Mouse (Mus musculus) heart, embryonic 11.5 days (tissue): ENCODE measurements around the gene Fzd10. TPM values are rescaled to one million over a fixed set of nuclear protein-coding genes. Genes with fewer than 3 reads are reported as not detected.

Experiments used
- ATAC-seq: fragments of 200-750 bp; cut with Nextera tagmentation; replicated peaks from 2 replicates; pipeline ENCODE4 v1.8.0; 2017; ENCODE audit warnings: moderate library complexity; ENCODE audit not compliant: insufficient number of reproducible peaks, low FRiP score, low TSS enrichment
- H3K27ac ChIP-seq: fragments of 300-500 bp; sonication (generic); 2 replicates; pipeline ENCODE4 v1.5.1; 2014; ENCODE audit warnings: mild to moderate bottlenecking, low read depth, low read length
- H3K27me3 ChIP-seq: fragments of 300-500 bp; sonication (generic); 2 replicates; pipeline ENCODE4 v1.6.1; 2014; ENCODE audit warnings: mild to moderate bottlenecking, low read length, mixed read lengths; ENCODE audit not compliant: control insufficient read depth, insufficient read depth
- H3K36me3 ChIP-seq: fragments of 300-500 bp; sonication (generic); 2 replicates; pipeline ENCODE4 v1.6.1; 2014; ENCODE audit warnings: mild to moderate bottlenecking, low read length, moderate library complexity, mixed read lengths; ENCODE audit not compliant: control insufficient read depth, insufficient read depth
- H3K4me1 ChIP-seq: fragments of 300-500 bp; sonication (generic); 2 replicates; pipeline ENCODE4 v1.6.1; 2014; ENCODE audit warnings: low read length; ENCODE audit not compliant: control insufficient read depth, insufficient read depth
- H3K4me2 ChIP-seq: fragments of 300-500 bp; sonication (generic); 2 replicates; pipeline ENCODE4 v1.6.1; 2014; ENCODE audit warnings: mild to moderate bottlenecking, moderate library complexity
- H3K4me3 ChIP-seq: fragments of 300-500 bp; sonication (generic); 2 replicates; pipeline ENCODE4 v1.5.1; 2014; ENCODE audit warnings: low read depth, low read length
- H3K9ac ChIP-seq: fragments of 300-500 bp; sonication (generic); 2 replicates; pipeline ENCODE4 v1.6.1; 2014; ENCODE audit warnings: mild to moderate bottlenecking, low read depth, low read length, moderate library complexity
- H3K9me3 ChIP-seq: fragments of 300-500 bp; sonication (generic); replicated peaks from 2 replicates; pipeline ENCODE4 v1.6.1; 2016; ENCODE audit warnings: low read length; ENCODE audit not compliant: control insufficient read depth
- WGBS: fragments of 180-500 bp; shearing (Covaris S2); extraction: QIAGEN DNeasy Blood & Tissue Kit; methylation state at CpG from one replicate; pipeline ENCODE4 v1.1.7; 2014; ENCODE audit not compliant: insufficient replicate concordance; 5-methylcytosine and 5-hydroxymethylcytosine counted together
- polyA plus RNA-seq: library from polyadenylated mRNA; unstranded; fragments of >200 nt; fragmentation: Nextera tagmentation; extraction: Ambion mirVana; gene quantifications from 2 replicates; pipeline ENCODE4 v1.2.1, GENCODE M21; 2014

Fzd10 gene
- polyA plus RNA-seq, 1 experiment from 2014 or later = 0.52 TPM

DNA sequence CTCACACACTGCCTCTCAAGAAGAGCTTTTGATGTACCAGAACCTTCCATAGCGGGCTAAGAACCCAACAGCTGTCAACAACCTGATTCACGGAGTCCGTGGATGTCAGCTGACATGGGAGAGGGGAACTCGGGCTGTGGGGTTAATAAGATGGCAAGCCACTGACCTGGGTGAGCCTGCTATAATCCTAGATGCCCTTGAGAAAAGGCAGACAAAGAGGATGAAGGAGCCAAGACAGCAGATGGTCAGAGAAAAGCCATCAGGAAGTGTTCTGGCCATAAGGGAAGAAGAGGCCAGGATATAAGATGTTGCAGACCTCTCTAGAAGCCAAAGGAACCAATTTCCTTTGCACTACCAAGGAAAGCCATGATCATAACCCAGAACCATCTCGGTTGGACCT lies 45.6 kb downstream of the Fzd10 start:
- Histone ChIP-seq H3K27ac (no peak overlapping the region), H3K4me2 (no peak overlapping the region), H3K9ac (no peak overlapping the region), H3K9me3 (no peaks in the 10 kb centered on the region), H3K27me3 (0 out of 2 replicates have a peak, but pooled peaks cover 2% of the 10 kb centered on the region), H3K36me3 (no peaks in the 10 kb centered on the region), H3K4me3 (no peak overlapping the region), H3K4me1 (0 out of 2 replicates have a peak, but pooled peaks cover 2% of the 10 kb centered on the region)
- ATAC-seq = no peak
- WGBS = 74% methylated on average over 5 of the region's 5 CpGs

DNA sequence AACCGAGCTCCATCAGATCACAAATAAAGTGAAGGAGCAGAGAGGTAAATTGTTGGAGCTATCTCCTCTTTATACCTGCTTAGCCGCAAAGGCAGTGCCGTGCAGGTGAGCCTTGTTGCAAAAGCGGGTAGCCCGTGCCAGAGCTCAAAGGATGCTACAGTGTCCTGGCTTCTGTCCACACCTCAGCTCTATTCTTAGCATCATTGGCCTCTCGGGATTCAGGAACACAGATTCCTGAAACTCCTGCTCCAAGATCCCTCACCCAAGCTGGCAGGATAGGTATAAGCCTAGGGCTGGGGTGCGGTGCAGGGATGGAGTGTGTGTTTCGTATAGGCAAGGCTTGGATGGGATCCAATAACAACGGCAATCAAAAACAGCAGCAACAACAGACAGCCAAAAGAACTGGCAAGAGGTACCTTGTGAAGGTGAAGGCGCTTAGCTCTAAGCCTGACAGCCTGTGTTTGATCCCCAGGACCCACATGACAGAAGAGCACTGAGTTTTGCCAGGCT lies 46.6 kb downstream of the Fzd10 start:
- no peak overlapping the region for H3K27ac ChIP-seq
- no peak overlapping the region for H3K4me3 ChIP-seq
- 75% methylated on average over 10 of the region's 10 CpGs for WGBS
- no peak overlapping the region for H3K4me2 ChIP-seq
- H3K4me1 ChIP-seq = 0 out of 2 replicates have a peak, but pooled peaks cover 2% of the 10 kb centered on the region
- no peaks in the 10 kb centered on the region for H3K36me3 ChIP-seq
- H3K9ac ChIP-seq = no peak overlapping the region
- no peak for ATAC-seq
- H3K27me3 ChIP-seq = 0 out of 2 replicates have a peak, but pooled peaks cover 2% of the 10 kb centered on the region
- no peaks in the 10 kb centered on the region for H3K9me3 ChIP-seq

DNA sequence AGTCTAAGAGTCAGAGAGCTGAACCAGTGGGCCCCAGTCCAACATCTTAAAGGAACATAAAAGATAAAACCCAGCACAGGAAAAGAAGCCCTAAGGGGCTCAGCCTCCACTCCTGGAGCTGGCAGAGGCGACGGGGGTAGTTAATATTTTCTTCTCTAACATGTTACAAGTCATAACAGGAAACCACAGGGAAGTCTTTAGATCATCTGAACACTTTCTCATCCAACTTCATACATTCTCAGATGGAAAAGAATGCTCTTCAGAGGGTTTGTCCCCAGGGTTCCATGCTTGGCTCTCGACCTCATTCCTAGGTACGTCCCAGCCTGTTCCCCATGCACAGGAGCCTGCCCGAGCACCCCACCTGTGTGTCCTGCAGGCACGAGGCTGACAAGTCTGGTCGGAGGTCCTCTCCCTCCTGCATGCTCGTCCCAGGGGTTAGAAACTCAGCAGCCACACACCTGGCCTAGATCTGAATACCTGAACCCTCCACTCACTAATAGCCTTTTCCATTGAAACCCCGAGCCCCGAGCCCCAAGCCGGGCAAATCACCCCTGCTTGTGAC lies 48.8 kb downstream of the Fzd10 start:
- 70% methylated on average over 11 of the region's 11 CpGs for WGBS
- Histone ChIP-seq H3K4me1 (0 out of 2 replicates have a peak, but pooled peaks cover 2% of the 10 kb centered on the region), H3K36me3 (no peaks in the 10 kb centered on the region), H3K27me3 (0 out of 2 replicates have a peak, but pooled peaks cover 2% of the 10 kb centered on the region), H3K4me3 (no peak overlapping the region), H3K9me3 (no peaks in the 10 kb centered on the region), H3K9ac (no peak overlapping the region), H3K4me2 (no peak overlapping the region), H3K27ac (no peak overlapping the region)
- no peak for ATAC-seq

Other genes starting within 250 kb of the Fzd10 start
- 0.07 and 0.08 TPM in 2 replicates for gene Tmem132d, start 167.8 kb upstream of the Fzd10 start, polyA plus RNA-seq
- gene Piwil1, start 101.7 kb downstream of the Fzd10 start, polyA plus RNA-seq = not detected in 2 replicates